8 mouse cellular contexts compared by ENCODE assay signal in genomic region chr13:21910735-21911134, GRCm38 (mm10). TPM values are rescaled to one million over a fixed set of nuclear protein-coding genes. Genes with fewer than 3 reads are reported as not detected.
A peak's percentile ranks its signal among the peaks of the same experiment; 100 is the strongest.
DNase-seq lines count a peak whose midpoint lies in the region; ATAC-seq and TF ChIP-seq lines count a peak whose summit lies in the region.

No protein-coding gene starts in this region.

- no peak for ATAC-seq in forebrain, embryonic 11.5 days (replicated peaks; ENCODE audit: low FRiP score)
- ATAC-seq in limb, embryonic 15.5 days (ENCODE audit: insufficient number of reproducible peaks, low FRiP score, low TSS enrichment, low read depth) = no peak

- no peaks in the 10 kb centered on the region for H3K27me3 ChIP-seq in heart, embryonic 10.5 days (ENCODE audit: insufficient read depth, poor library complexity, severe bottlenecking)
- H3K27me3 ChIP-seq in CH12.LX (replicated peaks) = peaks cover 5% of the 10 kb centered on the region
- H3K27me3 ChIP-seq in forebrain, embryonic 11.5 days (ENCODE audit: control insufficient read depth, insufficient read depth, low read length) = 0 out of 2 replicates have a peak, but pooled peaks cover 3% of the 10 kb centered on the region
- H3K27me3 ChIP-seq in limb, embryonic 15.5 days = peaks cover 14% of the 10 kb centered on the region

- H3K27ac ChIP-seq in heart, embryonic 10.5 days = peak overlapping the region; percentile 73
- no peak overlapping the region for H3K27ac ChIP-seq in CH12.LX (ENCODE audit: insufficient read depth, low read depth)
- H3K27ac ChIP-seq in forebrain, embryonic 11.5 days (ENCODE audit: low read depth, low read length) = no peak overlapping the region
- no peak overlapping the region for H3K27ac ChIP-seq in limb, embryonic 15.5 days

- 3% methylated on average over 7 of the region's 7 CpGs for WGBS in heart, embryonic 10.5 days
- under 1% methylated on average over 7 of the region's 7 CpGs for WGBS in forebrain, embryonic 11.5 days
- 13% methylated on average over 7 of the region's 7 CpGs for WGBS in limb, embryonic 15.5 days

- peak overlapping the region; percentile 69 for H3K9ac ChIP-seq in CH12.LX (ENCODE audit: insufficient read depth, low read depth)
- peak overlapping the region; percentile 24; the same call in 1 of the 2 replicates for H3K9ac ChIP-seq in forebrain, embryonic 11.5 days (ENCODE audit: low read length)
- no peak overlapping the region for H3K9ac ChIP-seq in limb, embryonic 15.5 days

- no peaks in the 10 kb centered on the region for H3K36me3 ChIP-seq in heart, embryonic 10.5 days
- no peaks in the 10 kb centered on the region for H3K36me3 ChIP-seq in CH12.LX (replicated peaks in 1 of 2; ENCODE audit: control insufficient read depth in 1 of 2, insufficient read depth in 1 of 2, low read length in 1 of 2)
- no peaks in the 10 kb centered on the region for H3K36me3 ChIP-seq in forebrain, embryonic 11.5 days (ENCODE audit: control insufficient read depth, insufficient read depth, low read length)
- no peaks in the 10 kb centered on the region for H3K36me3 ChIP-seq in limb, embryonic 15.5 days

- TF ChIP-seq EP300 in CH12.LX (IDR thresholded peaks at IDR 0.05; ENCODE audit: low read length) = no peak

- H3K79me2 ChIP-seq in CH12.LX (replicated peaks; ENCODE audit: control insufficient read depth, extremely low read depth, insufficient read depth, poor library complexity, severe bottlenecking) = no peaks in the 10 kb centered on the region

- H3K9me3 ChIP-seq in heart, embryonic 10.5 days = no peaks in the 10 kb centered on the region
- H3K9me3 ChIP-seq in CH12.LX (replicated peaks; ENCODE audit: low read length) = no peaks in the 10 kb centered on the region
- no peaks in the 10 kb centered on the region for H3K9me3 ChIP-seq in forebrain, embryonic 11.5 days (ENCODE audit: control insufficient read depth, low read length)
- no peaks in the 10 kb centered on the region for H3K9me3 ChIP-seq in limb, embryonic 15.5 days

- peaks cover 8% of the 10 kb centered on the region; the same call in 1 of the 2 replicates for H3K4me1 ChIP-seq in heart, embryonic 10.5 days
- H3K4me1 ChIP-seq in CH12.LX (ENCODE audit: control insufficient read depth in 1 of 2, insufficient read depth in 2 of 2) = peaks cover 0 to 23% of the 10 kb centered on the region in 2 experiments; a peak in 2 of 4 replicates
- H3K4me1 ChIP-seq in forebrain, embryonic 11.5 days (replicated peaks; ENCODE audit: control insufficient read depth, insufficient read depth, low read length) = 0 out of 2 replicates have a peak, but pooled peaks cover 2% of the 10 kb centered on the region
- H3K4me1 ChIP-seq in limb, embryonic 15.5 days = no peaks in the 10 kb centered on the region

- TF ChIP-seq RAD21 in CH12.LX (IDR thresholded peaks at IDR 0.05; ENCODE audit: low read depth, low read length) = no peak

- dilution Hi-C loops in CH12.LX (cut with MboI; ENCODE audit: extremely low pct_ligation_motif_present, extremely low pct_unique_long_range_greater_than_20kb, low sequenced_read_pairs) = no loop called here

- H3K4me3 ChIP-seq in heart, embryonic 10.5 days = peak overlapping the region; percentile 58
- H3K4me3 ChIP-seq in CH12.LX (replicated peaks in 1 of 3; ENCODE audit: low read depth in 2 of 3, low read length in 2 of 3, poor library complexity in 1 of 3) = peak overlapping the region; percentile 44 to 62 (median 52)
- peak overlapping the region; percentile 29 for H3K4me3 ChIP-seq in forebrain, embryonic 11.5 days (ENCODE audit: low read depth, low read length)
- H3K4me3 ChIP-seq in limb, embryonic 15.5 days = peak overlapping the region; percentile 14

- DNase-seq in heart, embryonic 10.5 days (ENCODE audit: low spot score) = no peak
- DNase-seq in heart, postnatal 10 days = no peak
- DNase-seq in CH12.LX (ENCODE audit: extremely low read depth) = peak; percentile 39
- DNase-seq in forebrain, embryonic 11.5 days (ENCODE audit: low spot score) = no peak
- no peak for DNase-seq in ovary, adult 18-20 months (ENCODE audit: low spot score)
- DNase-seq in thymus, postnatal 10 days (ENCODE audit: low spot score in 2 of 2) = no peak
- DNase-seq in ovary, postnatal 10 days (ENCODE audit: low spot score) = no peak

- no peak for TF ChIP-seq POLR2A in CH12.LX (IDR thresholded peaks at IDR 0.05; ENCODE audit: low read depth, low read length)

- H3K4me2 ChIP-seq in CH12.LX (ENCODE audit: insufficient read depth, low read depth, poor library complexity, severe bottlenecking) = peak overlapping the region; percentile 91
- H3K4me2 ChIP-seq in forebrain, embryonic 11.5 days (ENCODE audit: low read depth, low read length, severe bottlenecking) = peak overlapping the region; percentile 41; the same call in 1 of the 2 replicates
- H3K4me2 ChIP-seq in limb, embryonic 15.5 days = peak overlapping the region; percentile 24

- in situ Hi-C loops in CH12.LX (cut with MboI; ENCODE audit: low pct_ligation_motif_present, low pct_unique_long_range_greater_than_20kb, low sequenced_read_pairs) = no loop called here

- intact Hi-C loops in heart, postnatal 10 days (cut with DNase I) = no loop called here

- TF ChIP-seq CTCF in CH12.LX (conservative IDR thresholded peaks at IDR 0.05 in 1 of 2, IDR thresholded peaks at IDR 0.05 in 1 of 2; ENCODE audit: low read depth in 2 of 2, low read length in 2 of 2) = no peak

TF ChIP-seq in CH12.LX, 34 proteins besides CTCF, POLR2A, EP300 and RAD21:
- TF ChIP-seq IRF4 (IDR thresholded peaks at IDR 0.05; ENCODE audit: low read depth, low read length) (no peak), ELF1 (IDR thresholded peaks at IDR 0.05; ENCODE audit: low read depth, low read length) (no peak), UBTF (IDR thresholded peaks at IDR 0.05; ENCODE audit: low read depth, low read length) (no peak), MYC (IDR thresholded peaks at IDR 0.05; ENCODE audit: low read depth, low read length) (no peak), TCF12 (IDR thresholded peaks at IDR 0.05; ENCODE audit: low read depth, low read length) (no peak), MEF2A (IDR thresholded peaks at IDR 0.05; ENCODE audit: borderline replicate concordance, low read depth, low read length) (no peak), USF2 (conservative IDR thresholded peaks at IDR 0.05; ENCODE audit: low read depth, low read length) (no peak), USF1 (IDR thresholded peaks at IDR 0.05; ENCODE audit: low read depth, low read length) (no peak), ZNF384 (IDR thresholded peaks at IDR 0.05; ENCODE audit: low read depth, low read length) (no peak)

RNA-seq across cellular contexts. Expression of gene Zfp184, which starts 34.2 kb away (rescaled TPM):
- 7.4 and 9.1 TPM in 2 replicates for polyA plus RNA-seq in heart, embryonic 10.5 days (2016; fragmentation: Nextera tagmentation; extraction: Ambion mirVana)
- 1 to 10 TPM; 1.4 to 1.9 TPM for total RNA-seq in heart, postnatal 10 days (2021)
- total RNA-seq in CH12.LX (2012; rRNA removed) = 2.3 and 3.1 TPM in 2 replicates
- total RNA-seq in CH12.LX (2014; rRNA removed) = 2.0 and 3.3 TPM in 2 replicates
- polyA plus RNA-seq in CH12.LX (2012; ENCODE audit: insufficient read length, low read depth) = 0.79 and 0.80 TPM in 2 replicates
- 25.9 and 27.5 TPM in 2 replicates for polyA plus RNA-seq in forebrain, embryonic 11.5 days (2014; fragmentation: Nextera tagmentation; extraction: Ambion mirVana)
- polyA plus RNA-seq in limb, embryonic 15.5 days (2015; fragmentation: Nextera tagmentation; extraction: Ambion mirVana) = 7.8 and 8.8 TPM in 2 replicates

Comparison
In these comparisons a context has a peak if more than half of its experiments do, and no peak if none do; other contexts are left out.
1. H3K4me2 ChIP-seq: peak in every context shown above with its lines; median percentile 91 in CH12.LX; 41 in forebrain, embryonic 11.5 days; 24 in limb, embryonic 15.5 days.